Mouse (Mus musculus) stomach, postnatal 0 days (tissue): ENCODE measurements around the gene Qprt.

Source experiments
- CTCF ChIP-seq: IDR thresholded peaks from 2 replicates; pipeline ENCODE4 v1.5.1; 2016; ENCODE audit warnings: antibody characterized with exemption, low read depth, mild to moderate bottlenecking, moderate library complexity
- EP300 ChIP-seq: optimal IDR thresholded peaks from 2 replicates; pipeline ENCODE3; 2016; ENCODE audit warnings: antibody characterized with exemption

GRCm38 (mm10) chr7:127145387-127146266, 23.6 kb upstream of the Qprt start:
- TF ChIP-seq CTCF = no peak
- TF ChIP-seq EP300 = no peak
